Mouse (Mus musculus) G1E (cell line): ENCODE measurements around the gene Snap91.

Source experiments
- CTCF ChIP-seq: IDR thresholded peaks from 2 replicates; pipeline ENCODE4 v1.5.1; 2012; ENCODE audit warnings: low read depth, low read length, inconsistent platforms, mixed read lengths
- POLR2AphosphoS5 ChIP-seq: IDR thresholded peaks from 2 replicates; pipeline ENCODE4 v1.6.1; 2012; ENCODE audit warnings: low read depth, low read length, inconsistent platforms; ENCODE audit not compliant: insufficient replicate concordance

- no peak for TF ChIP-seq CTCF
- TF ChIP-seq POLR2AphosphoS5, result no peak
These were observed 117.7 kb downstream of the Snap91 start for GRCm38 (mm10) chr9:86762477-86763376.
